Mouse (Mus musculus) midbrain, embryonic 11.5 days (tissue): ENCODE results near the gene Noct. TPM values are rescaled to one million over a fixed set of nuclear protein-coding genes. Genes with fewer than 3 reads are reported as not detected.

Experiments
- ATAC-seq: fragments of 200-750 bp; cut with Nextera tagmentation; 2 replicates; pipeline ENCODE4 v1.8.0; 2017; ENCODE audit warnings: moderate TSS enrichment, moderate library complexity; ENCODE audit not compliant: low FRiP score
- DNase-seq: peaks from one replicate; pipeline ENCODE4 v3.0.0; 2015; ENCODE audit warnings: low spot score; ENCODE audit errors: missing footprints
- H3K27ac ChIP-seq: fragments of 300-500 bp; sonication (generic); 2 replicates; pipeline ENCODE4 v1.5.1; 2014; ENCODE audit warnings: low read depth, low read length
- H3K27me3 ChIP-seq: fragments of 300-500 bp; sonication (generic); 2 replicates; pipeline ENCODE4 v1.6.1; 2014; ENCODE audit warnings: mild to moderate bottlenecking, low read length, moderate library complexity, mixed read lengths; ENCODE audit not compliant: control insufficient read depth, insufficient read depth
- H3K36me3 ChIP-seq: fragments of 300-500 bp; sonication (generic); 2 replicates; pipeline ENCODE4 v1.6.1; 2014; ENCODE audit warnings: mild to moderate bottlenecking, low read length, moderate library complexity, mixed read lengths; ENCODE audit not compliant: control insufficient read depth, insufficient read depth
- H3K4me1 ChIP-seq: fragments of 300-500 bp; sonication (generic); 2 replicates; pipeline ENCODE4 v1.6.1; 2014; ENCODE audit warnings: low read length; ENCODE audit not compliant: control insufficient read depth, insufficient read depth
- H3K4me2 ChIP-seq: fragments of 300-500 bp; sonication (generic); 2 replicates; pipeline ENCODE4 v1.6.1; 2014; ENCODE audit warnings: mild to moderate bottlenecking, moderate library complexity
- H3K4me3 ChIP-seq: fragments of 300-500 bp; sonication (generic); 2 replicates; pipeline ENCODE4 v1.5.1; 2014; ENCODE audit warnings: low read depth, low read length
- H3K9ac ChIP-seq: fragments of 300-500 bp; sonication (generic); 2 replicates; pipeline ENCODE4 v1.6.1; 2014; ENCODE audit warnings: low read length
- H3K9me3 ChIP-seq: fragments of 300-500 bp; sonication (generic); 2 replicates; pipeline ENCODE4 v1.6.1; 2016; ENCODE audit warnings: low read length; ENCODE audit not compliant: control insufficient read depth
- WGBS: fragments of 180-500 bp; shearing (Covaris S2); extraction: QIAGEN DNeasy Blood & Tissue Kit; methylation state at CpG from one replicate; pipeline ENCODE4 v1.1.7; 2014; 5-methylcytosine and 5-hydroxymethylcytosine counted together
- polyA plus RNA-seq: library from polyadenylated mRNA; unstranded; fragments of >200 nt; fragmentation: Nextera tagmentation; extraction: Ambion mirVana; gene quantifications from 2 replicates; pipeline ENCODE4 v1.2.1, GENCODE M21; 2014

The Noct gene
- polyA plus RNA-seq, 1 experiment from 2014 or later, result 12.9 TPM

GRCm38 (mm10) chr3:51268434-51268833 is 44.2 kb downstream of the Noct start:
- Histone ChIP-seq H3K36me3 (peaks cover 4% of the 10 kb centered on the region; the same call in 1 of the 2 replicates), H3K9ac (no peak overlapping the region), H3K9me3 (no peaks in the 10 kb centered on the region), H3K27ac (no peak overlapping the region), H3K27me3 (no peaks in the 10 kb centered on the region), H3K4me1 (no peaks in the 10 kb centered on the region), H3K4me3 (no peak overlapping the region), H3K4me2 (no peak overlapping the region)
- ATAC-seq (no peak), DNase-seq (no peak)
- 90% methylated on average over 12 of the region's 12 CpGs for WGBS

- Histone ChIP-seq H3K27me3 (no peaks in the 10 kb centered on the region), H3K4me2 (no peak overlapping the region), H3K4me1 (no peaks in the 10 kb centered on the region; the same call in 1 of the 2 replicates), H3K36me3 (peaks cover 2% of the 10 kb centered on the region; the same call in 1 of the 2 replicates), H3K4me3 (no peak overlapping the region), H3K9ac (no peak overlapping the region), H3K27ac (no peak overlapping the region), H3K9me3 (no peaks in the 10 kb centered on the region)
- ATAC-seq, result no peak
- DNase-seq, result no peak
- WGBS, result 93% methylated on average over 12 of the region's 12 CpGs
Observed at GRCm38 (mm10) chr3:51270069-51270817, 46.0 kb downstream of the Noct start.

GRCm38 (mm10) chr3:51275956-51276398 is 51.7 kb downstream of the Noct start:
- DNase-seq (peak; percentile 98), ATAC-seq (peak; percentile 98)
- under 1% methylated on average over 31 of the region's 33 CpGs for WGBS
- no peaks in the 10 kb centered on the region for H3K27me3 ChIP-seq
- peak overlapping the region; percentile 97 for H3K4me3 ChIP-seq
- H3K4me1 ChIP-seq, result peaks cover 5% of the 10 kb centered on the region
- H3K9me3 ChIP-seq, result no peaks in the 10 kb centered on the region
- peak overlapping the region; percentile 92 for H3K27ac ChIP-seq
- H3K4me2 ChIP-seq, result peak overlapping the region; percentile 77
- peak overlapping the region; percentile 92 for H3K9ac ChIP-seq
- no peaks in the 10 kb centered on the region for H3K36me3 ChIP-seq

GRCm38 (mm10) chr3:51276421-51277111 is 52.3 kb downstream of the Noct start:
- ATAC-seq (peak; percentile 62), DNase-seq (peak; percentile 95)
- H3K4me3 ChIP-seq, result peak overlapping the region; percentile 97
- H3K4me1 ChIP-seq, result peaks cover 5% of the 10 kb centered on the region
- under 1% methylated on average over 88 of the region's 93 CpGs for WGBS
- peak overlapping the region; percentile 92 for H3K9ac ChIP-seq
- H3K9me3 ChIP-seq, result no peaks in the 10 kb centered on the region
- peak overlapping the region; percentile 92 for H3K27ac ChIP-seq
- H3K27me3 ChIP-seq, result no peaks in the 10 kb centered on the region
- H3K4me2 ChIP-seq, result peak overlapping the region; percentile 77
- no peaks in the 10 kb centered on the region for H3K36me3 ChIP-seq

- Histone ChIP-seq H3K4me1 (peaks cover 5% of the 10 kb centered on the region), H3K27ac (peak overlapping the region; percentile 92), H3K36me3 (no peaks in the 10 kb centered on the region), H3K9me3 (no peaks in the 10 kb centered on the region), H3K27me3 (no peaks in the 10 kb centered on the region), H3K9ac (peak overlapping the region; percentile 92), H3K4me2 (peak overlapping the region; percentile 77), H3K4me3 (peak overlapping the region; percentile 97)
- under 1% methylated on average over 64 of the region's 75 CpGs for WGBS
- DNase-seq (peak; percentile 97), ATAC-seq (peak; percentile 74)
Observed at GRCm38 (mm10) chr3:51277201-51278150, 53.2 kb downstream of the Noct start.

- Histone ChIP-seq H3K9me3 (no peaks in the 10 kb centered on the region), H3K9ac (no peak overlapping the region), H3K4me1 (peaks cover 5% of the 10 kb centered on the region), H3K36me3 (no peaks in the 10 kb centered on the region), H3K4me2 (no peak overlapping the region), H3K4me3 (no peak overlapping the region), H3K27ac (no peak overlapping the region), H3K27me3 (no peaks in the 10 kb centered on the region)
- DNase-seq (no peak), ATAC-seq (no peak)
- 82% methylated on average over 4 of the region's 4 CpGs for WGBS
Observed at GRCm38 (mm10) chr3:51278433-51278832, 54.2 kb downstream of the Noct start.

- Histone ChIP-seq H3K27me3 (no peaks in the 10 kb centered on the region), H3K9me3 (no peaks in the 10 kb centered on the region), H3K27ac (no peak overlapping the region), H3K4me2 (no peak overlapping the region), H3K9ac (no peak overlapping the region), H3K36me3 (no peaks in the 10 kb centered on the region), H3K4me1 (peaks cover 5% of the 10 kb centered on the region), H3K4me3 (no peak overlapping the region)
- WGBS, result 95% methylated on average over 4 of the region's 4 CpGs
- ATAC-seq (no peak), DNase-seq (no peak)
Observed at GRCm38 (mm10) chr3:51281727-51282126, 57.5 kb downstream of the Noct start.

GRCm38 (mm10) chr3:51284375-51284774 is 60.1 kb downstream of the Noct start:
- H3K9me3 ChIP-seq, result no peaks in the 10 kb centered on the region
- H3K4me3 ChIP-seq, result no peak overlapping the region
- WGBS, result 84% methylated on average over 1 of the region's 1 CpGs
- H3K27me3 ChIP-seq, result no peaks in the 10 kb centered on the region
- no peak overlapping the region for H3K9ac ChIP-seq
- DNase-seq, result no peak
- no peak overlapping the region for H3K4me2 ChIP-seq
- ATAC-seq, result no peak
- H3K27ac ChIP-seq, result no peak overlapping the region
- no peaks in the 10 kb centered on the region for H3K4me1 ChIP-seq
- no peaks in the 10 kb centered on the region for H3K36me3 ChIP-seq
